Mouse (Mus musculus) hindbrain, embryonic 12.5 days (tissue): ENCODE measurements around the gene Csrnp1. TPM values are rescaled to one million over a fixed set of nuclear protein-coding genes. Genes with fewer than 3 reads are reported as not detected.

Experiments used
- ATAC-seq: fragments of 200-750 bp; cut with Nextera tagmentation; 2 replicates; pipeline ENCODE4 v1.8.0; 2017; ENCODE audit warnings: moderate TSS enrichment; ENCODE audit not compliant: low FRiP score
- H3K27ac ChIP-seq: fragments of 300-500 bp; sonication (generic); 2 replicates; pipeline ENCODE4 v1.5.1; 2016; ENCODE audit warnings: mild to moderate bottlenecking
- H3K27me3 ChIP-seq: fragments of 300-500 bp; sonication (generic); 2 replicates; pipeline ENCODE4 v1.6.1; 2016; ENCODE audit warnings: mild to moderate bottlenecking
- H3K36me3 ChIP-seq: fragments of 300-500 bp; sonication (generic); 2 replicates; pipeline ENCODE4 v1.6.1; 2016; ENCODE audit warnings: mild to moderate bottlenecking
- H3K4me1 ChIP-seq: fragments of 300-500 bp; sonication (generic); 2 replicates; pipeline ENCODE4 v1.6.1; 2016
- H3K4me2 ChIP-seq: fragments of 300-500 bp; sonication (generic); replicated peaks from 2 replicates; pipeline ENCODE4 v1.6.1; 2016; ENCODE audit warnings: mild to moderate bottlenecking
- H3K4me3 ChIP-seq: fragments of 300-500 bp; sonication (generic); 2 replicates; pipeline ENCODE4 v1.5.1; 2016; ENCODE audit warnings: mild to moderate bottlenecking
- H3K9ac ChIP-seq: fragments of 300-500 bp; sonication (generic); 2 replicates; pipeline ENCODE4 v1.6.1; 2016; ENCODE audit warnings: mild to moderate bottlenecking, moderate library complexity
- H3K9me3 ChIP-seq: fragments of 300-500 bp; sonication (generic); replicated peaks from 2 replicates; pipeline ENCODE4 v1.6.1; 2016; ENCODE audit warnings: mild to moderate bottlenecking
- WGBS: fragments of 180-500 bp; shearing (Covaris S2); methylation state at CpG from one replicate; pipeline ENCODE4 v1.1.7; 2016; 5-methylcytosine and 5-hydroxymethylcytosine counted together
- polyA plus RNA-seq: library from polyadenylated mRNA; unstranded; fragments of >200 nt; fragmentation: Nextera tagmentation; extraction: Ambion mirVana; gene quantifications from 2 replicates; pipeline ENCODE4 v1.2.1, GENCODE M21; 2016

Csrnp1 gene
- polyA plus RNA-seq, 1 experiment from 2014 or later, result 2.6 TPM

DNA sequence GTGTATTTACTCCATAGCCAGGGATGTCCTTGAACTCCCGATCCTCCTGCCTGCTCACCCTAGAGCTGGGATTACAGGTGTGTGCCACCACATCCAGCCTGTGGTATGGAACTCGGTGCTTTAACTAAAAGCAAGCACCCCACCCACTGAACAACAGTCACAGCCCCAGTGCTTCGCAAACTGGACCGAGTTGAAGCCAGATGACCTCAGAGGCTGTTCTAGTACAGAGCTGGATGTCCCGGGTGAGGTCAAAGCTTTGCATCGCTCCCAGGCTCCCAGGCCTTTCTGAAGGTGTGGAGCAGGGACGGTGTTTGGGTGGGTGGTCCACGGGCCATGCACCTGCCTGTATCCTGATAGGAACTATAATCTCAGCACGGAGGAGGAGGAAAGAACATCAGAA is 33.1 kb downstream of the Csrnp1 start:
- 88% methylated on average over 9 of the region's 9 CpGs for whole genome bisulfite sequencing
- no peak overlapping the region for H3K4me3 ChIP-seq
- H3K4me1 ChIP-seq, result no peaks in the 10 kb centered on the region; the same call in 1 of the 2 replicates
- H3K9me3 ChIP-seq, result no peaks in the 10 kb centered on the region
- no peak for ATAC-seq
- no peak overlapping the region for H3K4me2 ChIP-seq
- H3K27ac ChIP-seq, result no peak overlapping the region
- no peaks in the 10 kb centered on the region for H3K27me3 ChIP-seq
- H3K9ac ChIP-seq, result no peak overlapping the region
- no peaks in the 10 kb centered on the region for H3K36me3 ChIP-seq

DNA sequence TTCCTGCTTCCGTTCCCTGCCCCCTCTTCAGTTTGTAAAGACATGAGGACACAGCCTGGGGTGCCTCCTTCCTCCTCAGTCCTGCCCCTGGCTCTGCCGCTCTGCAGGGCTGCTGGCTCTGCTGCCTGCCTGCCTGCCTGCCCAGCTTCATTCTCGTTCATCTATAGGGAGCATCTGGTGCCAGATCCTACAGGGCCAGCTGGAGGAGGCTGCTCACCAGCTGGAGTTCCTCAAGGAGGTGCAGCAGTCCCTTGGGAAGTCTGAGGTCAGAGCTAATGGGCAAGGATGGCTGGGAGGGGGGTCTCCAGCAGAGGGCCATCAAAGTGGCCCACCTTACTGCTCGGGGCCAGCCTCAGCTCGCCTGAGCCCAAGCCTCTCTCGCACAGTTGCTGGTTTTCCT is 34.0 kb downstream of the Csrnp1 start:
- H3K36me3 ChIP-seq, result no peaks in the 10 kb centered on the region
- no peaks in the 10 kb centered on the region for H3K9me3 ChIP-seq
- 50% methylated on average over 6 of the region's 6 CpGs for WGBS
- H3K27ac ChIP-seq, result no peak overlapping the region
- no peaks in the 10 kb centered on the region; the same call in 1 of the 2 replicates for H3K4me1 ChIP-seq
- peak; percentile 38; the same call in 1 of the 2 replicates for ATAC-seq
- H3K9ac ChIP-seq, result no peak overlapping the region
- H3K4me3 ChIP-seq, result no peak overlapping the region
- no peak overlapping the region for H3K4me2 ChIP-seq
- H3K27me3 ChIP-seq, result no peaks in the 10 kb centered on the region

DNA sequence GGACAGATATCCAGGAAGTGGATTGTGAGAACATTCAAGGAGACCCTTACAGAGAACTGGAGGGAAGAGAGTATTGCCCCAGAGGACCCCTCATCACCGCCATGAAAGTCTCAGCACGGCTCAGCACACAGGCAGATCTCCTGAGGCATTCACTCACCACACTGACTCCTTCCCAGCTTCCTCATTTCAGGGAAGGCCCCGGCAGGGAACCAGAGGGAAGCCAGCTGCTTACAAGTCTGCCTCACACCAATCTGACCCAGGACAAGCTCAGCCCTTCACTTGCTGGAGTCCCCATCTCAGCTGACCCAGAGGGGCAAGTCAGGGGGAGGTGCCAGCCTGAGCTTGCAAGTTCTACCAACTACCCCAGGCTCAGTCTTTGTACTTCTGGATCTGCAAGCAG is 35.7 kb downstream of the Csrnp1 start:
- no peak overlapping the region for H3K27ac ChIP-seq
- H3K4me1 ChIP-seq, result no peaks in the 10 kb centered on the region; the same call in 1 of the 2 replicates
- H3K4me2 ChIP-seq, result no peak overlapping the region
- no peak overlapping the region for H3K9ac ChIP-seq
- H3K27me3 ChIP-seq, result no peaks in the 10 kb centered on the region
- WGBS, result 36% methylated on average over 3 of the region's 3 CpGs
- ATAC-seq, result no peak
- no peaks in the 10 kb centered on the region for H3K9me3 ChIP-seq
- no peaks in the 10 kb centered on the region for H3K36me3 ChIP-seq
- H3K4me3 ChIP-seq, result no peak overlapping the region

DNA sequence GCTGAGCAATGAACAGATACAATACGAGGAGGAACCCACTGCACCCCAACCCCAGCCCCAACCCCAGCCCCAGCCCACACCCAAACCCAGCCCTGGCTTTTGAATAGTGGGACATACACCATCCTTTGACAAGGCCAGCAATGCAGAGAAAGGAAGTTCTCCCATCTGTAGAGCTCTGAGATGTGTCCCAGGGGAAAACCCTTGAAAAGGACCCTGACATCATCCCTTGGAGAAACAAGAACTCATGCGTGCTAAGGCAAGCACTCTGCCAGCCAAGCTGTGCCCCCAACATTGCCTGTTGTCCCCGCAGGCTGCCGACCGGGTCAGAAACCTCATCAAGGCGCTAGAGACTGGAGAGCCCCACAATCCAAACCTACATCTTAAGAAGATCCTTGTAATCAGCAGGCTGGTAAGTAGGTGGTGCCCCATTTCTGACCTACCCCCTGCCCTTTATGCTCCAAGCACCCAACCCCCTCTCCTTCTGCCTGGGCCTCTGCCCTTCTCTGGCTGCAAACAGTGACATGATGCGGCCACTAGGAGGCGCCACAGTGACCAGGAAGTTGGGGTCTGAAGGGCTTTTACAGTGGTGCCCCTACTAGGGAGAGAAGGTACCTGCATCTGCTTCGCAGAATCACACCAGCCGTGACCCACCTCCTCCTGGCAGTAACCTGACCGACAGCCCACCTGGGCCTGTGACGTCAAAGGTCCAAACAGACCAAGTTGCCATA is 39.1 kb downstream of the Csrnp1 start:
- Histone ChIP-seq H3K9me3 (no peaks in the 10 kb centered on the region), H3K4me1 (no peaks in the 10 kb centered on the region; the same call in 1 of the 2 replicates), H3K4me3 (no peak overlapping the region), H3K4me2 (no peak overlapping the region), H3K36me3 (no peaks in the 10 kb centered on the region), H3K9ac (no peak overlapping the region), H3K27me3 (no peaks in the 10 kb centered on the region), H3K27ac (no peak overlapping the region)
- WGBS, result 76% methylated on average over 12 of the region's 12 CpGs
- no peak for ATAC-seq

DNA sequence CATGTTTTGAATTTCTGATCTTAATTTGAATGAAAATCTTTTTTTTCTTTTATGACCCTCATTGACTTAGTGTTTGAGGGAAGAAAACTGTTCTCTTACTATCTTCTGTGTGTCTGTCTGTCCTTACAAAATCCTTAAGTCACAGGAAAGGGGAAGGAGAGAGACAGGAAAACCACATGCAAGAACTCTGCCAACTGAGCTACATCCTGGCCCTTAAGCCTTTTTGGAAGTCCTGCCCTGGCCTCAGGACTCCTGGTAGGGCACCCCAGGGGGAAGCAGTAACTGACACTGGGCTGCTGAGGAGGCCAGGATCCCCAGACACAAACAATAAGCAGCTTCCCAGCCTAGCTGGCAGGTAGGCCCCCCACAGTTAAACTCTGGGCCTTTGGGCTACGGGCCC is 41.1 kb downstream of the Csrnp1 start:
- no peaks in the 10 kb centered on the region for H3K27me3 ChIP-seq
- no peaks in the 10 kb centered on the region for H3K9me3 ChIP-seq
- H3K9ac ChIP-seq, result no peak overlapping the region
- no peaks in the 10 kb centered on the region for H3K36me3 ChIP-seq
- WGBS, result 62% methylated on average over 1 of the region's 1 CpGs
- no peak overlapping the region for H3K4me2 ChIP-seq
- H3K27ac ChIP-seq, result no peak overlapping the region
- no peaks in the 10 kb centered on the region for H3K4me1 ChIP-seq
- H3K4me3 ChIP-seq, result no peak overlapping the region
- no peak for ATAC-seq

DNA sequence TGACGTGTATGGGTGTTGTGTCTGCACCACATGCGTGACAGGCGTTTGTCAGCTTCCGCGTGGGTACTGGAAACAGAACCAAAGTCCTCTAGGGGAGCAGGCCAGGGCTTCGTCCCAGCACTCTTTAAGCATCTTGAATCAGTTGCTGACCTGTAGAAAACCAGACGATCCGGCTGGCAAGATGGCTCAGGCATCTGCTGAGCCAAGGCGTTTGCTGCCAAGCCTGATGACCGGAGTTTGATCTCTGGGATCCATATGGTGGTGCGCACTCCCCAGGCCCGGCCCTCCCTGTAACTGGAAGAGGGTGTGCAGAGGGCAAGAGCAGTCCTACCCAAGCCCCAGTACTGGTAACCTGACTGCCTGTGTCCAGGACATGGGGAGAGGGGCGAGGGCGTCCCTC is 42.6 kb downstream of the Csrnp1 start:
- H3K27me3 ChIP-seq, result no peaks in the 10 kb centered on the region
- WGBS, result 88% methylated on average over 14 of the region's 14 CpGs
- ATAC-seq, result no peak
- H3K4me2 ChIP-seq, result no peak overlapping the region
- H3K36me3 ChIP-seq, result no peaks in the 10 kb centered on the region
- no peaks in the 10 kb centered on the region for H3K9me3 ChIP-seq
- no peak overlapping the region for H3K4me3 ChIP-seq
- no peak overlapping the region for H3K27ac ChIP-seq
- peaks cover 6% of the 10 kb centered on the region for H3K4me1 ChIP-seq
- no peak overlapping the region for H3K9ac ChIP-seq

DNA sequence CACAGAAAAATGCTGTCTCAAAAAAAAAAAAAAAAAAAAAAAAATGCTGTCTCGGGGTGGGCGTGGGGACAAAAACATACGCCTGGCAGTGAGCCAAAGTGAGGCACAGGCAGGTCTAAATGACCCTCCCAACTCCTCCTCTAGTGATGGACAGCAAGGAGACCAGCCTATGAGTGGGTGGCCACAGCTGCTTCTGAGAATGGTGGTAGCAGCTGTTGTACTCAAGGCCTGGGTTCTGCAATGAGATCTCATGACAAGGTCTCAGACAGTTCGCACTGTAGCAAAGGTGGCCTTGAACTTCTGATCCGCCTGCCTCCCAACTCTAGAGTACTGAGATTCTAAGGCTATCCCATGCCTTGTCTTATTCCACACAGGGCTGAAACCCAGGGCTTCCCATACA is 43.1 kb downstream of the Csrnp1 start:
- no peak for ATAC-seq

DNA sequence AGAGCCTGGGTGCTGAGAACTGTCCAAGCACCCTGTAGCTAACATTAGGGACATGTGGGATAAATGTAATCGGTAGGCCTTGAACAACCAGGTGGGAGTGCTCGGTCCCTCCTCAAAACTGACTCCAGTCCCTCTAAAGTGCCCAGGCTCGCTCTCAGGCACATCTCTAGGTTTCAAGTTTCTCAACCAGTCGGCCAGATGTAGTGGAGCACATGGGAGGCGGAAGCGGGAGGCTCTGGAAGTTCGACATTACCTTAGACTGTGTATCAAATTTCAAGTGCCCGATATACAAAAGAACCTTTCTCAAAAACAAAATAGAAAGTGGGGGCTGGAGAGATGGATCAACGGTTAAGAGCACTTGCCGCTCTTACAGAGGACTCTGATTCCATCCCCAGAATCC is 44.8 kb downstream of the Csrnp1 start:
- H3K9ac ChIP-seq, result no peak overlapping the region
- no peaks in the 10 kb centered on the region for H3K27me3 ChIP-seq
- no peak overlapping the region for H3K4me3 ChIP-seq
- no peak overlapping the region for H3K4me2 ChIP-seq
- no peak for ATAC-seq
- peaks cover 14% of the 10 kb centered on the region for H3K4me1 ChIP-seq
- no peak overlapping the region for H3K27ac ChIP-seq
- 71% methylated on average over 10 of the region's 10 CpGs for WGBS
- H3K36me3 ChIP-seq, result no peaks in the 10 kb centered on the region
- H3K9me3 ChIP-seq, result no peaks in the 10 kb centered on the region

More for the DNA sequence above, 43.1 kb downstream of the Csrnp1 start:
- 79% methylated on average over 5 of the region's 5 CpGs for WGBS
- H3K9me3 ChIP-seq, result no peaks in the 10 kb centered on the region
- no peak overlapping the region for H3K4me3 ChIP-seq
- H3K27me3 ChIP-seq, result no peaks in the 10 kb centered on the region
- H3K27ac ChIP-seq, result no peak overlapping the region
- H3K4me2 ChIP-seq, result no peak overlapping the region
- H3K9ac ChIP-seq, result no peak overlapping the region
- H3K4me1 ChIP-seq, result peaks cover 11% of the 10 kb centered on the region
- H3K36me3 ChIP-seq, result no peaks in the 10 kb centered on the region

DNA sequence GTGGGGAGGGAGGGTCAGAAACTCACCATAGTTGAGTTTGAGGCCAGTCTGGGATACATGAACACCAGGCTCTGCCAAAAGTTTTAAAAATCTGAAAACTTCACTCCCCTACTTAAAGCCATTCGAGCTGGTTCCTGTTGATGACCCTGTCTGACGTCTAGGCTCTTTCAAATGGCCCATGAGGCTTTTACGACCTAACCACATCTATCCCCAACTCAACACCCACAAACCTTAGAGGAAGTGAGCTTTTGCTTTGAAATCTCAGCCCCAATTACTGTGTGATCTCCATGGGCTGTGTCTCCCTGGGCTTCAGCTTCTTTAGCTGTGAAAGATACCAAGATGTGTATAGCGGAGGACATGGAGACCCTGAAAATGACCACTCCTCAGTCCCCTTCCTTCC is 46.0 kb downstream of the Csrnp1 start:
- WGBS, result 92% methylated on average over 4 of the region's 4 CpGs
- H3K9me3 ChIP-seq, result no peaks in the 10 kb centered on the region
- no peak for ATAC-seq
- H3K27me3 ChIP-seq, result no peaks in the 10 kb centered on the region
- peaks cover 14% of the 10 kb centered on the region for H3K4me1 ChIP-seq
- no peak overlapping the region for H3K27ac ChIP-seq
- H3K9ac ChIP-seq, result no peak overlapping the region
- no peak overlapping the region for H3K4me2 ChIP-seq
- H3K36me3 ChIP-seq, result no peaks in the 10 kb centered on the region
- no peak overlapping the region for H3K4me3 ChIP-seq

DNA sequence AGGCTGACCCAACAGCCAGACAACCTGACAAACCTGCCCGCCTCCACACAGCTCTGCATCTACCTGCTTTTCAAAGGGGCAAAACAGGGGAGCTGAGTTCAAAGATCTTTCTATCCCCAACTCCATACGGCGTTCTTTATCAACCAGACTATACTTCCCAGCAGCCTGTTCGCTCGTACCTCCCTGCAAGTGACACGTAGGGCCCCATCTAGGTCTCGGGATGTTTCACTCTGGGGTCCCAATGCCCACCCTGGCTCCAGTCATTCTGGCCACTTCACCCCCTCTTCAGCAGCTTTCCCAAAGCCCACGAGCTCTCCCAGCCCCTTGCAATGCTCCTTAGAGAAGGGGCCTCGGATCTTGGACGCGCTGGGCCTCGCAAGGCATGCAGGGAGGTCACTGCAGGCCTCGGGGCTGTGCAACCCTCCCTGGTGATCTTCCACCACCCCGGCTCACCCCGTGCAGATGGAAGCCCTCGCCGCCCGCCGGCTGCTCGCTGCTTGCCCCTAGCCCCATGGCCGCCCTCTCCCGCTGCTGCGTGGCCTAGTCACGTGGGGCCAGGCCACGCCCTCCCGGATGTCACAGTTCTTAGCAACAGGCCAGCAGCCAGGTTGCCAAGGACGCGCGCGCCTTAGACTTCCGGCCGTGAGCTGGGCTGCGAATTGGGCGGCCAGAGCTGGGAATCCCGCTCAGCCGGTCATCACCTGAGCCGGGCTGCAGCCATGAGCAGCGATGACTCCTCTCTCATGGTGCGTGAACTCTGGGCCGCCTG is 47.3 kb downstream of the Csrnp1 start, which contains the start of the genes Gorasp1 and Ttc21a:
Gene Gorasp1 (minus strand): TSS at position 561 of the 769 bp plus-strand sequence.
Gene Ttc21a (plus strand): TSS at position 602 of the 769 bp plus-strand sequence.
- peak within 1 kb of the TSS; percentile 68 for H3K4me3 ChIP-seq
- no peaks in the 10 kb centered on the region for H3K27me3 ChIP-seq
- no peaks in the 10 kb centered on the region for H3K9me3 ChIP-seq
- H3K4me2 ChIP-seq, result peak within 1 kb of the TSS; percentile 89
- 3% methylated on average over 40 of the region's 40 CpGs for WGBS
- peaks cover 14% of the 10 kb centered on the region for H3K4me1 ChIP-seq
- peak within 1 kb of the TSS; percentile 83 for H3K27ac ChIP-seq
- peak within 1 kb of the TSS; percentile 88 for H3K9ac ChIP-seq
- peak; percentile 96 for ATAC-seq
- H3K36me3 ChIP-seq, result peaks cover 7% of the 10 kb centered on the region; the same call in 1 of the 2 replicates

DNA sequence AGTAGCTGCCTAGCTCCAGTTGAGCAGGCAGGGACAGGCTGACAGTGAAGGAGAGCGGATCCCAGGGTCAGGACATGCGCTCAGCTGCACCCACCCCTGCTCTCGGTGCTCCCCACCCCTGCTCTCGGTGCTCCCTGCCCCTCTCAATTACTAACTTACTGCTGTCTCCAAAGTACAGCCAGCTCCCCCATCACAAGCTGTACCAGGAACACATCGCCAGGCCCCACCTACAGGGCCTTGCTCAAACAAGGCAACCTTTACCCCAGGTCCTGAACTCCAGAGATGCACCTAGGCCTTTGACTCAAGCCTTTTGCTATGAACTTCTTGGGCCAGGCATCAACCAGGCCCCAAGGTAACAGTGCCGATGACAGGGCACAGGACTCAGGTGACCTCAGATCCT is 50.8 kb downstream of the Csrnp1 start:
- Histone ChIP-seq H3K9ac (no peak overlapping the region), H3K36me3 (peaks cover 40% of the 10 kb centered on the region), H3K4me1 (peaks cover 14% of the 10 kb centered on the region), H3K27ac (no peak overlapping the region), H3K9me3 (no peaks in the 10 kb centered on the region), H3K27me3 (no peaks in the 10 kb centered on the region), H3K4me2 (no peak overlapping the region), H3K4me3 (no peak overlapping the region)
- ATAC-seq, result no peak
- WGBS, result 94% methylated on average over 6 of the region's 6 CpGs

DNA sequence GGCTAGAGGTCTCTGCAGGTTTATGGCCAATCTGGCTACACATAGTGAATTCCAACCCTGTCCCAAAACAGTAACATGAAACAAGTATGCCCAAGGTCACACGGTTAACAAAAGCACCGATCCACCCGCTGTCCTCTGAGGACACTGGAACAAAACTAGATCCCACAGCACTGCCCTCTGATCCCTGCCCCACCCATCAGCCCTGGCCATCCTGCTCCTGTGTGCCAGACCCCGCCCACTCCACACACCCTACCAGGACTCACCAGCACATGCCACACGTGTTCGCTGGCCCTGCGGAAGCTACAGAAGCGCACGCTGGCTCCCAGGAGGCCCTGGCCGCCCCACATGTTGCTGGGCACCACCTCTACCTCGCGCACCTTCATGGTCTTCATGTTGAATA is 52.1 kb downstream of the Csrnp1 start:
- no peaks in the 10 kb centered on the region for H3K27me3 ChIP-seq
- no peak overlapping the region for H3K9ac ChIP-seq
- no peak overlapping the region for H3K4me3 ChIP-seq
- H3K4me2 ChIP-seq, result no peak overlapping the region
- peaks cover 9% of the 10 kb centered on the region for H3K4me1 ChIP-seq
- no peaks in the 10 kb centered on the region for H3K9me3 ChIP-seq
- 90% methylated on average over 12 of the region's 12 CpGs for WGBS
- ATAC-seq, result no peak
- peaks cover 52% of the 10 kb centered on the region for H3K36me3 ChIP-seq
- H3K27ac ChIP-seq, result no peak overlapping the region
